Mouse (Mus musculus) erythroblast, embryonic 14.5 days (primary cell): ENCODE measurements around the gene Specc1. TPM values are rescaled to one million over a fixed set of nuclear protein-coding genes. Genes with fewer than 3 reads are reported as not detected.

Source experiments
- H3K27me3 ChIP-seq: 2 replicates; pipeline ENCODE4 v1.6.1; 2012; ENCODE audit warnings: inconsistent platforms; ENCODE audit not compliant: control insufficient read depth
- H3K36me3 ChIP-seq: 2 replicates; pipeline ENCODE4 v1.6.1; 2012; ENCODE audit warnings: mild to moderate bottlenecking, inconsistent platforms; ENCODE audit not compliant: control insufficient read depth
- H3K4me1 ChIP-seq: 2 replicates; pipeline ENCODE4 v1.6.1; 2012; ENCODE audit warnings: inconsistent platforms; ENCODE audit not compliant: control insufficient read depth
- H3K4me3 ChIP-seq: replicated peaks from 2 replicates; pipeline ENCODE3; 2012; ENCODE audit warnings: moderate library complexity, mild to moderate bottlenecking, inconsistent platforms
- H3K9me3 ChIP-seq: 2 replicates; pipeline ENCODE4 v1.6.1; 2012; ENCODE audit warnings: low read length, inconsistent platforms, mixed read lengths; ENCODE audit not compliant: control insufficient read depth
- GATA1 ChIP-seq: IDR thresholded peaks from 2 replicates; pipeline ENCODE4 v1.6.1; 2012; ENCODE audit warnings: low read length, inconsistent platforms, mixed read lengths
- TAL1 ChIP-seq: IDR thresholded peaks from 3 replicates; pipeline ENCODE4 v1.6.1; 2012; ENCODE audit warnings: low read length, inconsistent platforms, mixed read lengths
- polyA plus RNA-seq: library from polyadenylated mRNA; stranded (reverse); fragments of >175 nt; gene quantifications from 2 replicates; pipeline ENCODE4 v1.2.3, GENCODE M21; 2012

Specc1 gene
- polyA plus RNA-seq, 1 experiment, result 15.5 TPM

GRCm38 (mm10) chr11:62148026-62148425 is 191.5 kb downstream of the Specc1 start:
- H3K4me1 ChIP-seq, result peaks cover 12% of the 10 kb centered on the region
- H3K36me3 ChIP-seq, result peaks cover 82% of the 10 kb centered on the region
- no peak overlapping the region for H3K4me3 ChIP-seq
- no peak for TF ChIP-seq GATA1
- no peak for TF ChIP-seq TAL1
- H3K9me3 ChIP-seq, result no peaks in the 10 kb centered on the region
- no peaks in the 10 kb centered on the region for H3K27me3 ChIP-seq

- peaks cover 12% of the 10 kb centered on the region for H3K4me1 ChIP-seq
- peaks cover 82% of the 10 kb centered on the region for H3K36me3 ChIP-seq
- H3K9me3 ChIP-seq, result no peaks in the 10 kb centered on the region
- TF ChIP-seq TAL1 (no peak), GATA1 (no peak)
- no peaks in the 10 kb centered on the region for H3K27me3 ChIP-seq
- H3K4me3 ChIP-seq, result no peak overlapping the region
Observed at GRCm38 (mm10) chr11:62148449-62148848, 191.9 kb downstream of the Specc1 start.

GRCm38 (mm10) chr11:62153057-62153456 is 196.5 kb downstream of the Specc1 start:
- H3K9me3 ChIP-seq, result no peaks in the 10 kb centered on the region
- H3K4me1 ChIP-seq, result peaks cover 10% of the 10 kb centered on the region
- no peaks in the 10 kb centered on the region for H3K27me3 ChIP-seq
- peaks cover 94% of the 10 kb centered on the region for H3K36me3 ChIP-seq
- no peak for TF ChIP-seq TAL1
- TF ChIP-seq GATA1, result no peak
- H3K4me3 ChIP-seq, result no peak overlapping the region

GRCm38 (mm10) chr11:62159803-62160202 is 203.2 kb downstream of the Specc1 start:
- no peak overlapping the region for H3K4me3 ChIP-seq
- H3K27me3 ChIP-seq, result no peaks in the 10 kb centered on the region
- H3K4me1 ChIP-seq, result peaks cover 43% of the 10 kb centered on the region
- TF ChIP-seq GATA1 (no peak), TAL1 (no peak)
- no peaks in the 10 kb centered on the region for H3K9me3 ChIP-seq
- peaks cover 94% of the 10 kb centered on the region for H3K36me3 ChIP-seq

GRCm38 (mm10) chr11:62161450-62161849 is 204.9 kb downstream of the Specc1 start:
- Histone ChIP-seq H3K27me3 (no peaks in the 10 kb centered on the region), H3K4me3 (no peak overlapping the region), H3K36me3 (peaks cover 95% of the 10 kb centered on the region), H3K4me1 (peaks cover 56% of the 10 kb centered on the region), H3K9me3 (no peaks in the 10 kb centered on the region)
- TF ChIP-seq GATA1, result no peak
- no peak for TF ChIP-seq TAL1

GRCm38 (mm10) chr11:62164357-62164756 is 207.8 kb downstream of the Specc1 start:
- peaks cover 60% of the 10 kb centered on the region for H3K4me1 ChIP-seq
- no peaks in the 10 kb centered on the region for H3K9me3 ChIP-seq
- TF ChIP-seq GATA1, result peak; percentile 67
- peak; percentile 66 for TF ChIP-seq TAL1
- H3K36me3 ChIP-seq, result peaks cover 95% of the 10 kb centered on the region
- H3K4me3 ChIP-seq, result no peak overlapping the region
- H3K27me3 ChIP-seq, result no peaks in the 10 kb centered on the region

- TF ChIP-seq GATA1 (no peak), TAL1 (no peak)
- peaks cover 47% of the 10 kb centered on the region for H3K4me1 ChIP-seq
- H3K9me3 ChIP-seq, result no peaks in the 10 kb centered on the region
- no peaks in the 10 kb centered on the region for H3K27me3 ChIP-seq
- H3K4me3 ChIP-seq, result no peak overlapping the region
- peaks cover 98% of the 10 kb centered on the region for H3K36me3 ChIP-seq
Observed at GRCm38 (mm10) chr11:62166503-62166902, 209.9 kb downstream of the Specc1 start.

- Histone ChIP-seq H3K36me3 (peaks cover 94% of the 10 kb centered on the region), H3K9me3 (no peaks in the 10 kb centered on the region), H3K4me3 (no peak overlapping the region), H3K4me1 (peaks cover 37% of the 10 kb centered on the region), H3K27me3 (no peaks in the 10 kb centered on the region)
- TF ChIP-seq TAL1, result no peak
- TF ChIP-seq GATA1, result no peak
Observed at GRCm38 (mm10) chr11:62168146-62168545, 211.6 kb downstream of the Specc1 start.

GRCm38 (mm10) chr11:62177395-62178113 is 221.0 kb downstream of the Specc1 start:
- H3K27me3 ChIP-seq, result no peaks in the 10 kb centered on the region
- no peaks in the 10 kb centered on the region; the same call in 1 of the 2 replicates for H3K4me1 ChIP-seq
- no peak for TF ChIP-seq GATA1
- TF ChIP-seq TAL1, result no peak
- no peaks in the 10 kb centered on the region for H3K9me3 ChIP-seq
- peaks cover 55% of the 10 kb centered on the region for H3K36me3 ChIP-seq
- H3K4me3 ChIP-seq, result no peak overlapping the region

- peaks cover 27% of the 10 kb centered on the region for H3K36me3 ChIP-seq
- H3K4me3 ChIP-seq, result no peak overlapping the region
- H3K27me3 ChIP-seq, result no peaks in the 10 kb centered on the region
- H3K4me1 ChIP-seq, result no peaks in the 10 kb centered on the region; the same call in 1 of the 2 replicates
- no peak for TF ChIP-seq GATA1
- no peak for TF ChIP-seq TAL1
- no peaks in the 10 kb centered on the region for H3K9me3 ChIP-seq
Observed at GRCm38 (mm10) chr11:62180791-62181190, 224.2 kb downstream of the Specc1 start.
